Comparison of ENCODE assay signal across 1 mouse cellular context in genomic region chr11:116842531-116843260, GRCm38 (mm10).
TF ChIP-seq lines count a peak whose summit lies in the region.

No protein-coding gene starts in this region.

TF ChIP-seq in MEL, 35 proteins besides CTCF, POLR2A, EP300 and RAD21 (continued from another document):
- no peak for TF ChIP-seq ELF1 (IDR thresholded peaks at IDR 0.05; ENCODE audit: low read depth, low read length)
- TF ChIP-seq BHLHE40 (IDR thresholded peaks at IDR 0.05; ENCODE audit: borderline replicate concordance, low read depth, low read length), result peak; percentile 59; the same call in 1 of the 2 replicates
- no peak for TF ChIP-seq MYB (IDR thresholded peaks at IDR 0.05; ENCODE audit: low read depth, low read length)
- TF ChIP-seq CHD2 (IDR thresholded peaks at IDR 0.05; ENCODE audit: low read length), result no peak
- no peak for TF ChIP-seq MEF2A (IDR thresholded peaks at IDR 0.05; ENCODE audit: extremely low read depth, insufficient replicate concordance, low read depth, low read length, poor library complexity, severe bottlenecking)
- TF ChIP-seq NELFE (IDR thresholded peaks at IDR 0.05; ENCODE audit: low read depth, low read length), result no peak
- no peak for TF ChIP-seq NRF1 (IDR thresholded peaks at IDR 0.05; ENCODE audit: insufficient read depth, low read depth, low read length, poor library complexity, severe bottlenecking)
- 0 out of 2 replicates have a peak, but pooled peaks have one; percentile 11 for TF ChIP-seq TCF12 (IDR thresholded peaks at IDR 0.05; ENCODE audit: low read depth, low read length)
- TF ChIP-seq MAZ (IDR thresholded peaks at IDR 0.05; ENCODE audit: low read depth, low read length), result peak; percentile 41; the same call in 1 of the 2 replicates
- TF ChIP-seq ZMIZ1 (IDR thresholded peaks at IDR 0.05; ENCODE audit: low read depth, low read length), result no peak
- TF ChIP-seq MAFK (IDR thresholded peaks at IDR 0.05; ENCODE audit: borderline replicate concordance, low read depth, low read length), result no peak
- TF ChIP-seq ETS1 (IDR thresholded peaks at IDR 0.05; ENCODE audit: low read depth, low read length), result 0 out of 2 replicates have a peak, but pooled peaks have one; percentile 13
- TF ChIP-seq MAX (IDR thresholded peaks at IDR 0.05; ENCODE audit: low read length), result peak; percentile 93
- TF ChIP-seq USF2 (IDR thresholded peaks at IDR 0.05; ENCODE audit: borderline replicate concordance in 1 of 2, insufficient read depth in 1 of 2, low read depth in 1 of 2, low read length in 2 of 2), result no peak
- no peak for TF ChIP-seq TAL1 (IDR thresholded peaks at IDR 0.05; ENCODE audit: low read length)
- peak; percentile 83 for TF ChIP-seq SIN3A (IDR thresholded peaks at IDR 0.05; ENCODE audit: low read length)
- TF ChIP-seq POLR2AphosphoS2 (IDR thresholded peaks at IDR 0.05; ENCODE audit: low read length), result peak; percentile 1; the same call in 1 of the 2 replicates
- TF ChIP-seq GATA1 (IDR thresholded peaks at IDR 0.05; ENCODE audit: low read depth, low read length), result no peak
- TF ChIP-seq CHD1 (IDR thresholded peaks at IDR 0.05; ENCODE audit: low read depth, low read length), result no peak
- TF ChIP-seq ZC3H11A (IDR thresholded peaks at IDR 0.05; ENCODE audit: low read depth, low read length), result no peak
- TF ChIP-seq TBP (IDR thresholded peaks at IDR 0.05; ENCODE audit: low read depth, low read length), result no peak
- TF ChIP-seq RCOR1 (IDR thresholded peaks at IDR 0.05; ENCODE audit: low read depth, low read length), result no peak
- peak; percentile 91 for TF ChIP-seq MYC (IDR thresholded peaks at IDR 0.05; ENCODE audit: low read depth, low read length)
- TF ChIP-seq MXI1 (IDR thresholded peaks at IDR 0.05; ENCODE audit: low read depth, low read length), result peak; percentile 98
- no peak for TF ChIP-seq HCFC1 (IDR thresholded peaks at IDR 0.05; ENCODE audit: low read depth, low read length)
- TF ChIP-seq ZKSCAN1 (IDR thresholded peaks at IDR 0.05; ENCODE audit: low read depth, low read length), result no peak
- peak; percentile 58 for TF ChIP-seq USF1 (IDR thresholded peaks at IDR 0.05; ENCODE audit: low read depth, low read length)
- TF ChIP-seq E2F4 (IDR thresholded peaks at IDR 0.05; ENCODE audit: borderline replicate concordance, low read depth, low read length), result no peak
- TF ChIP-seq KAT2A (conservative IDR thresholded peaks at IDR 0.05; ENCODE audit: low read depth, low read length), result no peak
- TF ChIP-seq POLR2AphosphoS5 (IDR thresholded peaks at IDR 0.05; ENCODE audit: borderline replicate concordance, low read depth, low read length), result no peak
- no peak for TF ChIP-seq JUND (IDR thresholded peaks at IDR 0.05; ENCODE audit: low read depth, low read length)
- TF ChIP-seq SMC3 (IDR thresholded peaks at IDR 0.05; ENCODE audit: low read depth, low read length), result no peak
- TF ChIP-seq UBTF (IDR thresholded peaks at IDR 0.05; ENCODE audit: borderline replicate concordance, insufficient read depth, low read depth, low read length), result peak; percentile 79; the same call in 1 of the 2 replicates
- no peak for TF ChIP-seq GABPA (IDR thresholded peaks at IDR 0.05; ENCODE audit: low read depth, low read length)
